Mouse (Mus musculus): ENCODE results near the gene Slc23a2. TPM values are rescaled to one million over a fixed set of nuclear protein-coding genes. Genes with fewer than 3 reads are reported as not detected.
A peak's percentile ranks its signal among the peaks of the same experiment; 100 is the strongest.

Gene Slc23a2
- 18.3 and 18.5 TPM in 2 replicates for polyA plus RNA-seq (2014; fragmentation: Nextera tagmentation; extraction: Ambion mirVana)

- no peaks in the 10 kb centered on the region for H3K9me3 ChIP-seq (ENCODE audit: control insufficient read depth, low read length)
- peak within 1 kb of the TSS; percentile 94 for H3K4me2 ChIP-seq (ENCODE audit: low read depth, low read length)
- peak within 1 kb of the TSS; percentile 83 for H3K4me3 ChIP-seq (ENCODE audit: low read depth, low read length)
- H3K36me3 ChIP-seq (ENCODE audit: control insufficient read depth, insufficient read depth, low read length) = 0 out of 2 replicates have a peak, but pooled peaks cover 5% of the 10 kb centered on the region
- peak; percentile 88 for ATAC-seq (ENCODE audit: low read depth)
- H3K27me3 ChIP-seq (replicated peaks; ENCODE audit: control insufficient read depth, insufficient read depth, low read length) = peaks cover 9% of the 10 kb centered on the region
- no peaks in the 10 kb centered on the region; the same call in 1 of the 2 replicates for H3K4me1 ChIP-seq (ENCODE audit: control insufficient read depth, insufficient read depth, low read length)
- H3K9ac ChIP-seq (ENCODE audit: low read depth, low read length) = peak within 1 kb of the TSS; percentile 77
- peak; percentile 80 for DNase-seq (ENCODE audit: low spot score)
- under 1% methylated on average over 19 of the region's 68 CpGs for WGBS
- no peak within 1 kb of the TSS; the same call in 1 of the 2 replicates for H3K27ac ChIP-seq (replicated peaks; ENCODE audit: low read depth, low read length)
Measured at GRCm38 (mm10) chr2:132144971-132145691, at the start of gene Slc23a2. Slc23a2 (minus strand) TSS chr2:132145108.

GRCm38 (mm10) chr2:132190602-132191161 is 45.8 kb upstream of the Slc23a2 start:
- Histone ChIP-seq H3K9ac (ENCODE audit: low read depth, low read length) (no peak overlapping the region), H3K36me3 (ENCODE audit: control insufficient read depth, insufficient read depth, low read length) (no peaks in the 10 kb centered on the region), H3K4me2 (ENCODE audit: low read depth, low read length) (no peak overlapping the region), H3K27me3 (replicated peaks; ENCODE audit: control insufficient read depth, insufficient read depth, low read length) (no peaks in the 10 kb centered on the region), H3K9me3 (ENCODE audit: control insufficient read depth, low read length) (no peaks in the 10 kb centered on the region), H3K27ac (replicated peaks; ENCODE audit: low read depth, low read length) (no peak overlapping the region), H3K4me1 (ENCODE audit: control insufficient read depth, insufficient read depth, low read length) (no peaks in the 10 kb centered on the region), H3K4me3 (ENCODE audit: low read depth, low read length) (no peak overlapping the region)
- no peak for ATAC-seq (ENCODE audit: low read depth)
- DNase-seq (ENCODE audit: low spot score) = no peak
- 74% methylated on average over 3 of the region's 3 CpGs for WGBS

- Histone ChIP-seq H3K27ac (replicated peaks; ENCODE audit: low read depth, low read length) (no peak overlapping the region), H3K4me2 (ENCODE audit: low read depth, low read length) (no peak overlapping the region), H3K27me3 (replicated peaks; ENCODE audit: control insufficient read depth, insufficient read depth, low read length) (no peaks in the 10 kb centered on the region), H3K4me1 (ENCODE audit: control insufficient read depth, insufficient read depth, low read length) (no peaks in the 10 kb centered on the region), H3K9me3 (ENCODE audit: control insufficient read depth, low read length) (no peaks in the 10 kb centered on the region), H3K4me3 (ENCODE audit: low read depth, low read length) (no peak overlapping the region), H3K9ac (ENCODE audit: low read depth, low read length) (no peak overlapping the region), H3K36me3 (ENCODE audit: control insufficient read depth, insufficient read depth, low read length) (no peaks in the 10 kb centered on the region)
- ATAC-seq (ENCODE audit: low read depth) (no peak), DNase-seq (ENCODE audit: low spot score) (no peak)
- 69% methylated on average over 6 of the region's 6 CpGs for WGBS
Measured at GRCm38 (mm10) chr2:132183874-132184273, 39.0 kb upstream of the Slc23a2 start.

GRCm38 (mm10) chr2:132180463-132181205 is 35.7 kb upstream of the Slc23a2 start:
- Histone ChIP-seq H3K4me1 (ENCODE audit: control insufficient read depth, insufficient read depth, low read length) (no peaks in the 10 kb centered on the region), H3K9ac (ENCODE audit: low read depth, low read length) (no peak overlapping the region), H3K36me3 (ENCODE audit: control insufficient read depth, insufficient read depth, low read length) (no peaks in the 10 kb centered on the region), H3K27ac (replicated peaks; ENCODE audit: low read depth, low read length) (no peak overlapping the region), H3K4me3 (ENCODE audit: low read depth, low read length) (no peak overlapping the region), H3K4me2 (ENCODE audit: low read depth, low read length) (no peak overlapping the region), H3K9me3 (ENCODE audit: control insufficient read depth, low read length) (no peaks in the 10 kb centered on the region), H3K27me3 (replicated peaks; ENCODE audit: control insufficient read depth, insufficient read depth, low read length) (no peaks in the 10 kb centered on the region)
- ATAC-seq (ENCODE audit: low read depth) (no peak), DNase-seq (ENCODE audit: low spot score) (no peak)
- WGBS = 37% methylated on average over 1 of the region's 1 CpGs

- ATAC-seq (ENCODE audit: low read depth) = no peak
- no peaks in the 10 kb centered on the region for H3K4me1 ChIP-seq (ENCODE audit: control insufficient read depth, insufficient read depth, low read length)
- no peaks in the 10 kb centered on the region for H3K27me3 ChIP-seq (replicated peaks; ENCODE audit: control insufficient read depth, insufficient read depth, low read length)
- no peak overlapping the region for H3K4me2 ChIP-seq (ENCODE audit: low read depth, low read length)
- H3K36me3 ChIP-seq (ENCODE audit: control insufficient read depth, insufficient read depth, low read length) = no peaks in the 10 kb centered on the region
- no peaks in the 10 kb centered on the region for H3K9me3 ChIP-seq (ENCODE audit: control insufficient read depth, low read length)
- H3K4me3 ChIP-seq (ENCODE audit: low read depth, low read length) = no peak overlapping the region
- 88% methylated on average over 7 of the region's 7 CpGs for WGBS
- no peak overlapping the region for H3K9ac ChIP-seq (ENCODE audit: low read depth, low read length)
- no peak for DNase-seq (ENCODE audit: low spot score)
- H3K27ac ChIP-seq (replicated peaks; ENCODE audit: low read depth, low read length) = no peak overlapping the region
Measured at GRCm38 (mm10) chr2:132179371-132179770, 34.5 kb upstream of the Slc23a2 start.

GRCm38 (mm10) chr2:132177406-132177805 is 32.5 kb upstream of the Slc23a2 start:
- H3K27me3 ChIP-seq (replicated peaks; ENCODE audit: control insufficient read depth, insufficient read depth, low read length) = no peaks in the 10 kb centered on the region
- H3K27ac ChIP-seq (replicated peaks; ENCODE audit: low read depth, low read length) = no peak overlapping the region
- H3K36me3 ChIP-seq (ENCODE audit: control insufficient read depth, insufficient read depth, low read length) = no peaks in the 10 kb centered on the region
- no peak overlapping the region for H3K4me3 ChIP-seq (ENCODE audit: low read depth, low read length)
- DNase-seq (ENCODE audit: low spot score) (no peak), ATAC-seq (ENCODE audit: low read depth) (no peak)
- H3K4me1 ChIP-seq (ENCODE audit: control insufficient read depth, insufficient read depth, low read length) = no peaks in the 10 kb centered on the region
- WGBS = 88% methylated on average over 9 of the region's 9 CpGs
- H3K9ac ChIP-seq (ENCODE audit: low read depth, low read length) = no peak overlapping the region
- no peak overlapping the region for H3K4me2 ChIP-seq (ENCODE audit: low read depth, low read length)
- no peaks in the 10 kb centered on the region for H3K9me3 ChIP-seq (ENCODE audit: control insufficient read depth, low read length)

GRCm38 (mm10) chr2:132176289-132176848 is 31.5 kb upstream of the Slc23a2 start:
- no peaks in the 10 kb centered on the region for H3K9me3 ChIP-seq (ENCODE audit: control insufficient read depth, low read length)
- no peaks in the 10 kb centered on the region for H3K4me1 ChIP-seq (ENCODE audit: control insufficient read depth, insufficient read depth, low read length)
- H3K36me3 ChIP-seq (ENCODE audit: control insufficient read depth, insufficient read depth, low read length) = no peaks in the 10 kb centered on the region
- H3K9ac ChIP-seq (ENCODE audit: low read depth, low read length) = no peak overlapping the region
- DNase-seq (ENCODE audit: low spot score) (no peak), ATAC-seq (ENCODE audit: low read depth) (no peak)
- H3K27me3 ChIP-seq (replicated peaks; ENCODE audit: control insufficient read depth, insufficient read depth, low read length) = no peaks in the 10 kb centered on the region
- H3K4me2 ChIP-seq (ENCODE audit: low read depth, low read length) = no peak overlapping the region
- H3K27ac ChIP-seq (replicated peaks; ENCODE audit: low read depth, low read length) = no peak overlapping the region
- WGBS = 75% methylated on average over 3 of the region's 3 CpGs
- H3K4me3 ChIP-seq (ENCODE audit: low read depth, low read length) = no peak overlapping the region

GRCm38 (mm10) chr2:132174048-132174447 is 29.1 kb upstream of the Slc23a2 start:
- 81% methylated on average over 3 of the region's 3 CpGs for WGBS
- ATAC-seq (ENCODE audit: low read depth) = no peak

More at GRCm38 (mm10) chr2:132174048-132174447, 29.1 kb upstream of the Slc23a2 start:
- DNase-seq (ENCODE audit: low spot score) = no peak
- no peaks in the 10 kb centered on the region for H3K9me3 ChIP-seq (ENCODE audit: control insufficient read depth, low read length)
- H3K9ac ChIP-seq (ENCODE audit: low read depth, low read length) = no peak overlapping the region
- H3K4me2 ChIP-seq (ENCODE audit: low read depth, low read length) = no peak overlapping the region
- H3K4me1 ChIP-seq (ENCODE audit: control insufficient read depth, insufficient read depth, low read length) = no peaks in the 10 kb centered on the region
- H3K4me3 ChIP-seq (ENCODE audit: low read depth, low read length) = no peak overlapping the region
- H3K36me3 ChIP-seq (ENCODE audit: control insufficient read depth, insufficient read depth, low read length) = no peaks in the 10 kb centered on the region
- no peaks in the 10 kb centered on the region for H3K27me3 ChIP-seq (replicated peaks; ENCODE audit: control insufficient read depth, insufficient read depth, low read length)
- no peak overlapping the region for H3K27ac ChIP-seq (replicated peaks; ENCODE audit: low read depth, low read length)

Measured in embryonic facial prominence, embryonic 14.5 days (tissue).